Mouse (Mus musculus) erythroblast, embryonic 14.5 days (primary cell): ENCODE data around the gene Gab2.

Experiments used
- GATA1 ChIP-seq: IDR thresholded peaks from 2 replicates; pipeline ENCODE4 v1.6.1; 2012; ENCODE audit warnings: low read length, inconsistent platforms, mixed read lengths
- TAL1 ChIP-seq: IDR thresholded peaks from 3 replicates; pipeline ENCODE4 v1.6.1; 2012; ENCODE audit warnings: low read length, inconsistent platforms, mixed read lengths

DNA sequence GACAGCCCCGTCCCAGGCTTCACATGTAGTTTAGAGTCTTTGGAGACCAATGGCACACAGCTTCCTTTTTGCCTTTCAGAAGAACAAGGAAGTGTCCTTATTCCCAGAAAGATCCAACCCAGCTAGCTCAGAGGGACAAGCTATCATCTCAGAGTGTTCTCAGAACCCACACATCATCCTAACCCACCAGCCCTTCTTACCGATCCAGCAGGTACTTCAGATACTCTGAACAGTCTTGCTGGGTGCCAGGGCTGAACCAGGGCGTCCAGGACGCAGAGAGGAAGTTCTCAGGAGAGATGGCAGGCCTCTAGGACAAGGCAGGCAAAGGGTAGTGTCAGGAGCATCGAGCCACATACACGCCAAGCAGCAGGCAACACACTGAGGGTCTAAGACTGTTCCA is 231.5 kb downstream of the Gab2 start:
- TF ChIP-seq GATA1 (no peak), TAL1 (no peak)
